Mouse (Mus musculus): ENCODE data around the gene 9430097D07Rik.

GRCm38 (mm10) chr2:32596725-32597124, 21.2 kb upstream of the 9430097D07Rik start:
- TF ChIP-seq CTCF (IDR thresholded peaks at IDR 0.05; ENCODE audit: control insufficient read depth, insufficient read depth, insufficient read length): no peak
- no peak for TF ChIP-seq MAX (IDR thresholded peaks at IDR 0.05)
- TF ChIP-seq USF1 (IDR thresholded peaks at IDR 0.05; ENCODE audit: low read depth): no peak

Data from C2C12 (cell line).